Mouse (Mus musculus) activated CD4-positive, CD25-positive, alpha-beta regulatory T cell, adult 4 months (primary cell): ENCODE data around the gene Pomt2. TPM values are rescaled to one million over a fixed set of nuclear protein-coding genes. Genes with fewer than 3 reads are reported as not detected.
"Not testable (repeated sequence)": the region's sequence is repeated elsewhere in the genome, so short reads cannot be mapped to it uniquely, and the experiment has no call there.

Source experiments
- ATAC-seq: one replicate; pipeline ENCODE4 v1.8.0; 2017
- polyA plus RNA-seq, 2 experiments: library from polyadenylated mRNA; unstranded; fragments of 100-300 nt; shearing (Covaris generic); gene quantifications; one replicate each; pipeline ENCODE4 v1.2.1; 2017

Gene Pomt2
- polyA plus RNA-seq = 1 to 10 TPM in 1 of 2 experiments, under 1 TPM in 1; 0.81 to 1.4 TPM

- peak; percentile 91 for ATAC-seq
These were observed at the start of gene Pomt2 for GRCm38 (mm10) chr12:87147395-87148089. Gene Pomt2 (minus strand): TSS chr12:87147968.

- ATAC-seq = no peak
These were observed 48.5 kb upstream of the Pomt2 start for GRCm38 (mm10) chr12:87196310-87196709.

GRCm38 (mm10) chr12:87195069-87195468 is 47.3 kb upstream of the Pomt2 start:
- no peak for ATAC-seq

GRCm38 (mm10) chr12:87193008-87193407 is 45.2 kb upstream of the Pomt2 start:
- ATAC-seq = no peak

GRCm38 (mm10) chr12:87177631-87178030 is 29.9 kb upstream of the Pomt2 start:
- no peak for ATAC-seq

- ATAC-seq = no peak
These were observed 27.6 kb upstream of the Pomt2 start for GRCm38 (mm10) chr12:87175194-87175946.

GRCm38 (mm10) chr12:87160815-87161214 is 13.0 kb upstream of the Pomt2 start:
- no peak for ATAC-seq

DNA sequence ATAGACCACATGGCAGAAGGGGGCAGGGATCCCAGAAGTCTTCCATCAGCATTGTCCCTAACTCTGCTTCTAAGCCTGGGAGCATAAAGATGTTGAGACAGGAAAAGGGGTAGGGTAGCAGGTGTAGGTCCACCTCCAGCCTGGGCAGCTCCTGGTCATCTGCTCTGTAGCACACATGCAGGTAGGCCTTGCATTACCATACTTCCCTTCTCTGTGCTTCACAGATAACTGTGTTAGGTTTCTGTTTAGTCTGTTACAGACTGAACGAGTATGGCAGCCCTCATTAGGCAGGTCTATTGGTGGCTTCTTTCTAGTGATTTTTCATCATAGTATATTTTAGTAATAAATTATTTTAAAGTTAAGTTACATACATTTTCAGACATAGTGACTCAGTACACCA is 12.5 kb upstream of the Pomt2 start:
- ATAC-seq = no peak

- no peak for ATAC-seq
These were observed 10.3 kb upstream of the Pomt2 start for GRCm38 (mm10) chr12:87158099-87158498.

- no peak for ATAC-seq
These were observed 9.6 kb upstream of the Pomt2 start for GRCm38 (mm10) chr12:87157361-87157760.

DNA sequence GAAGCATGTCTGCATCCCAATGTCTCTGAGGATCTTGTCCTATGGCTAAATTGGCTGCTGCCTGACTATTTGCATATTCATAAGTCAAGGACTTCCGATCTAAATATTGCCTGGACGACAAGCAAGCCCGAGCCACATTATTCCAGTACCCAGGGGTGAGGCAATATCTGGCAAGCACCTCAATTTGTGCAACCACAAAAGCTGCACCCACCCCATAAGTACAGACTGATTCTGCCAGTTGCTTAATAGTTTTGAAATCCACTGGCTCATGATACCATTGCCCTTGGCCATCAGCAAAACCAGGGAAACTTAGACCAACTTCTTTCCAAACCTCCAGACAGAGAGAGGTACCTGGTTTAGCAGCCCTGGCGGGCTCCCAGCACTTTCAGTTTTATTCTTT is 6.7 kb upstream of the Pomt2 start:
- not testable (repeated sequence) for ATAC-seq

DNA sequence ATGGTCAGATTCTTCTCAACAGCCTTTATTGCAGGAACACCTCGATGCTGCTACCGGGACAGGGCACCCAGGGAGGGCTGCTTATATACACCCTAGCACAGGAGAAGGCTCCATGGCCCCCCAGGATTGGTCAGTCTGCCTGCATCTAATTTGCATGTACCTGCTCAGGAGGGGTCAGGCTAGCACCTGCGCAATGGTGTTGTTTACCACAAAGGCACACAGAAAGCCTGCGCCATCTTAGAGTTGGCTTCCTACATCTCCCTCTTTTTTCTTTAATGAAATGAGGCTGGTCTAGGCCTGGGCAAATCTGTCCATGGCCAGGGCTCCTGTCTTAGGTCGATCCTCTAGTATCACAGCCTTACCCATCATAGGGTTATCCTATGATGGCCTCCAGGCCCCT is 1.7 kb upstream of the Pomt2 start:
- no peak for ATAC-seq

DNA sequence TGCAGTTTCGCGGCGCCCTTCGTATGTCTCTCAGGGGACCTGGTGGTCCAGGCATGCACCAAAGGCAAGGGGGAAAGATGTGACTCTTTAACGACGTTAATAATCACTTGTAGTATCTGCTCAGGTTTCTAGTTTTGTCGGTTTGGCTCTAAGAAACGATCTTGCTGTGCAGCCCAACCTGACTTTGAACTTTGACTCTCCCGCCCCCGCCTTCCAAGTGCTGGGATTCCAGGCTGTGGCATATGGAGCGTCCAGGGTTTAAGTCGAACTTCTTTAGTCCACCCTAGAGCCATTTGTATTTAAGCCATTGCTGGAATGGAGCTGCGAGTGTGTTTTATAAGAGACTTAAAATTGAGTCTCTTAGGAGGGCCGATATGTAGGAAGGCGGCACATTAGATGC is 368 bp upstream of the Pomt2 start:
- no peak for ATAC-seq

GRCm38 (mm10) chr12:87146966-87147365 is 802 bp downstream of the Pomt2 start, which contains the start of gene Gstz1:
Gene Gstz1 (plus strand): TSS chr12:87147165.
- peak; percentile 78 for ATAC-seq

DNA sequence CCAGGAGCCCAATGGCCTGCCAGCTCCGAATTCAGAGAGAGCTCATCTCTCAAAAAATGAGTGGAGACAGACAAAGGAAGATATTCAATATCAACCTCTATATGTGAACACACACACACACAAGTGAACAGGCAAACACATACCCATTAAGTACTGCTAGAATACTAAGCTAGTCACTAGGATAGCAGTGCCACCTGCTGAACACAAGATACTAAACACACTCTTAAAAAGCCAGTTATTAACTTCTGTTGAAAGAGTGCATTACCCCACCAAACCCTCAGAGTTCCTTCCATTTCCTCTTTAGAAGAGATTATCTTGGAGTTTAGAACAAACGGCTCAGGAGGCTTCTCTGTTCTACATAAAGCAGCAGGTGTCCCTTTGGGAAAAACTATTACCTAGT is 5.6 kb downstream of the Pomt2 start:
- no peak for ATAC-seq

- no peak for ATAC-seq
These were observed 9.0 kb downstream of the Pomt2 start for GRCm38 (mm10) chr12:87138768-87139167.

DNA sequence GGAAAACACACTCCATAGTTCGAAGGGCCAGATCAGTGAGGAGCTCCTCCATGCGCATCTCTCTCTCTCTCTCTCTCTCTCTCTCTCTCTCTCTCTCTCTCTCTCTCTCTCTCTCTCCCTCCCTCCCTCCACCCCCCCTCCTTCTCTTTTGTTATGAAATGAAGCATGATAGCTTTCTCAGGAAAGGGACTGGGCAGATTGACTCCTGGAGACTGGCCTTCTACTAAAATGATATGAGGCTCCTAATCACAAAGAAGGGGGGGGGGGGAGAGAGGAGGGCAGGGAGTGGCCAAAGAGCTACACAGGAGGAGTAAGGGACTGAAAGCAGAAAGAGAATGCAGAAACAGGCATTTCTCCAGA is 9.4 kb downstream of the Pomt2 start:
- ATAC-seq = no peak

- no peak for ATAC-seq
These were observed 10.1 kb downstream of the Pomt2 start for GRCm38 (mm10) chr12:87137439-87138341.

DNA sequence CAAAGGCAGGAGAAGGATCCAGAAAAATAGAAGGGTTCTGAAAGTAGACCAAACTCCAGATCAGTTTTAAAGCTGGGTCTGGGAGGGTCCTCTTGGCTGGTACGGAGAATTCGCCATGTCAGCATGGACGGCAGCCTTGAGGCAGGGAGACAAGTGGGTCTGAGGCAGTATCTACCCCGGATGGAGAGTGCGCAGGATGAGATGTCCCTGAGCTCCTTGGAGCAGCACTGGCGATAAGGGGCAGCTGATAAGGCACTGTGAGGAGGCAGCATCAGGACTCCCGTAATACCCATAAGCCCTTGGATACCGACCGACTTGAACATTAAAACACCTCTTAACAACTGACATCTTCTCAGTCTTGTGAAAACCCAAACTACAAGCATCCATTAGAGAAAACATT is 15.0 kb downstream of the Pomt2 start:
- ATAC-seq = no peak

DNA sequence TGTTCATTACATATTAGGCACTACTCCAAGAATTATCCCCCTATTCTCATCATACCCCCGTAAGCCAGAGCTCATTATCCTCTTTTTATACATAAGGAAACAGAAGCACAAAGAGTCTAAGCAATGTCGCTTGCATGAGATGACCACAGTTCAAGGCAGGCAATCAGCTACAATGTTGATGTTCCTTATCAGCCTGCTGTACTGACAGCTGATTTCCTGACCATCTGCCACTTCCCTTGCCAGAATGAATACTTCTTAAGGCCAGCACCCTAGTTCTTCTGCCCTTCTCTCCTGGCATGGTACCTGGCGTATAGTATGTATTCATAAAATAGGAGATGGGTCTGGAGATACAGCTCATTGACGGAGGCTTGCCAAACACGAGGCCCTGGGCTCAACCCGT is 15.6 kb downstream of the Pomt2 start:
- no peak for ATAC-seq

GRCm38 (mm10) chr12:87131619-87132018 is 16.1 kb downstream of the Pomt2 start:
- ATAC-seq = no peak

GRCm38 (mm10) chr12:87131181-87131580 is 16.6 kb downstream of the Pomt2 start:
- no peak for ATAC-seq

DNA sequence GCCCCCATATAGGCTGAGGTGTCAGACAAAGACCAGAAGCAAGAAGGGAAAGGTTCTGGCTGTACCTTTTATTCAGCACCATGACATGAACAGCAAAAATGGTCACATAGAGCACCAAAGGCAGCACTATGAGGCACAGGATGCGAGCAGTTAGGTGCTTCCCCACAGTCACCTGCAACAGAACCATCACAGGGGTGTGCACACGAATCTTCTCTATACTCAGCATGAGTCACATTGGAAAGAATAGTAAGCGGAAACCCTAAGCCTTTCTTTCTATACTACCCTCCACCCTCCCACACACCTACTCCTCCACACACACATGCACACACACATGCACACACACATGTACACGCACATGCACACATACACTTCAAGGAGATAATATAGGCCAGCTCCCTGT is 17.5 kb downstream of the Pomt2 start:
- peak; percentile 98 for ATAC-seq
